Mouse (Mus musculus): Measurements from ENCODE around the gene Gm45716. TPM values are rescaled to one million over a fixed set of nuclear protein-coding genes. Genes with fewer than 3 reads are reported as not detected.
"Not testable (repeated sequence)": the region's sequence is repeated elsewhere in the genome, so short reads cannot be mapped to it uniquely, and the experiment has no call there.

The Gm45716 gene
- total RNA-seq, 2 experiments from 2014 or later: 3.9 to 4.9 TPM

- no peak for DNase-seq (ENCODE audit: low spot score in 2 of 2)
Observed at GRCm38 (mm10) chr11:90280069-90280468, 92.6 kb downstream of the Gm45716 start.

- DNase-seq (ENCODE audit: low spot score in 2 of 2): not testable (repeated sequence)
Observed at GRCm38 (mm10) chr11:90281943-90282342, 94.5 kb downstream of the Gm45716 start.

- no peak for DNase-seq (ENCODE audit: low spot score in 2 of 2)
Observed at GRCm38 (mm10) chr11:90283159-90283558, 95.7 kb downstream of the Gm45716 start.

- DNase-seq (ENCODE audit: low spot score in 2 of 2): no peak
Observed at GRCm38 (mm10) chr11:90283601-90284000, 96.1 kb downstream of the Gm45716 start.

GRCm38 (mm10) chr11:90284079-90284478 lies 96.6 kb downstream of the Gm45716 start:
- DNase-seq (ENCODE audit: low spot score in 2 of 2): no peak

GRCm38 (mm10) chr11:90284623-90285022 lies 97.1 kb downstream of the Gm45716 start:
- no peak for DNase-seq (ENCODE audit: low spot score in 2 of 2)

- no peak for DNase-seq (ENCODE audit: low spot score in 2 of 2)
Observed at GRCm38 (mm10) chr11:90286550-90287154, 99.2 kb downstream of the Gm45716 start.

GRCm38 (mm10) chr11:90291156-90291555 lies 103.7 kb downstream of the Gm45716 start:
- no peak for DNase-seq (ENCODE audit: low spot score in 2 of 2)

- no peak for DNase-seq (ENCODE audit: low spot score in 2 of 2)
Observed at GRCm38 (mm10) chr11:90292766-90293165, 105.3 kb downstream of the Gm45716 start.

- DNase-seq (ENCODE audit: low spot score in 2 of 2): no peak
Observed at GRCm38 (mm10) chr11:90294622-90295021, 107.1 kb downstream of the Gm45716 start.

Other genes starting within 250 kb of the Gm45716 start
- 10 to 100 TPM in 1 of 2 experiments, 1 to 10 TPM in 1; 8.8 to 14.3 TPM for gene Pctp, start 184.8 kb upstream of the Gm45716 start, total RNA-seq (2021)
- gene Tmem100, start 157.3 kb upstream of the Gm45716 start, total RNA-seq (2021): 1 to 10 TPM; 6.3 to 8.1 TPM
- gene Mmd, start 61.8 kb downstream of the Gm45716 start, total RNA-seq (2021): 10 to 100 TPM; 40.5 to 44.0 TPM
- gene Hlf, start 203.2 kb downstream of the Gm45716 start, total RNA-seq (2021): 10 to 100 TPM; 17.0 to 18.7 TPM